Mouse (Mus musculus) adrenal gland (tissue): ENCODE data around the gene Timm44.

Experiments
- intact Hi-C: fragments of 180-260 bp; cut with DNase I; formaldehyde crosslinking; loops from one replicate; pipeline ENCODE4 v1.15.1; 2025

The Timm44 gene

DNA sequence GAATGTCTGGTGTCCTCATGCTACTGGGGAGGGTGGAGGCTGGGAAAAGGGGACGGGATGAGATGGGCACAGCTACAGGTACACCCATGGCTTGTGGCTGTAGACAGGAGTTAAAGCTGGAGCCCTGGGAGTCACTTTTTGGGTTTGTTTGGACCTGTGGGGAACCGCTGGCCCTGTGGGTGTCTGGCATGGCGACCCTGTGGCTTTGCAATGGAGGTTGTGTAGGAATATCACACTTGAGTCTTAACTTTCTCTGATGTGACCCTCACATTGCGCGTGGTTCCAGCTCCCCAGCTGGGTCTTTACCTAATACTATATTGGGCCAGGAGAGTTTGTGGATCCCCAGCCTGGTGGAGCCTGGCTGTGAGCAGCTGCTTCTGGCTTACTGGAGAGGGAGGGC, 30.7 kb downstream of the Timm44 start:
- intact Hi-C loops, result no loop called here

- intact Hi-C loops, result no loop called here
Observed at GRCm38 (mm10) chr8:4239193-4239890, 36.4 kb downstream of the Timm44 start.

DNA sequence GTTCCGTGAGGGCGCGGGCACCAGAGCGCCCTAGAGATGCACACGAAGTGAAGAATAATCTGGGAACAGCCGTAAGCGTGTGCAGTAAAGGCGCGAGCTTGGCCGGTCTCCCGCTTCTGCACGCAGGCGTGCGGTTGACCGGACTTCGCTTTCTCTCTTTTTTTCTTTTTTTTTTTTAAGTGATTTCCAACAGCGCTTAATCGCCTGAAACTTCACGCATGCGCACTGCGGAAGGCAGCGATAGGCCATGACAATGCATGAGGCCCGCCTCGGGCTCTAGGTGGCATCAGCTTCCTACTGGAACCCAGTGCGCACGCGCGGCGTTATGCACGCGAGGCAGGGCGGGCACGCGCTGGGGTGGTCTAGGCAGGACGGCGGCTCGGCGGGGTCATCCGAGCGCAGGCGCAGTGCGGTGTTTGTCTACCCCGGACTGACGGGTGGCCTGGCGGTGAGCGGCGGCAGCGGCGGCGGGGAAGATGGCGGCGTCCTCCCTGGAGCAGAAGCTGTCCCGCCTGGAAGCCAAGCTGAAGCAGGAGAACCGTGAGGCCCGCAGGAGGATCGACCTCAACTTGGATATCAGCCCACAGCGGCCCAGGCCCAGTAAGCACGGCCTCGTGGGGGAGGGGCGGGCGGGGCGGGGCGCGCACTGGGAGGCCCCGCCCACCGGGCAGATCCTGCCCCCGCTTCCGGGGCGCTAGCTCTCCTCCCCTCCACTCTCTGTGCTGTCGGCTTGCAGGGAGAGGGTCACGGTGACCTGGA, 37.1 kb downstream of the Timm44 start, which contains the start of the genes Map2k7 and Gm49320:
Map2k7 (plus strand) TSS at position 307 of the 759 bp plus-strand sequence.
Gm49320 (plus strand) TSS at position 432 of the 759 bp plus-strand sequence.
- intact Hi-C loops, result no loop called here

GRCm38 (mm10) chr8:4237814-4238433, 37.8 kb downstream of the Timm44 start:
- intact Hi-C loops, result no loop called here

- intact Hi-C loops, result no loop called here
Observed at GRCm38 (mm10) chr8:4230612-4231351, 44.9 kb downstream of the Timm44 start.

DNA sequence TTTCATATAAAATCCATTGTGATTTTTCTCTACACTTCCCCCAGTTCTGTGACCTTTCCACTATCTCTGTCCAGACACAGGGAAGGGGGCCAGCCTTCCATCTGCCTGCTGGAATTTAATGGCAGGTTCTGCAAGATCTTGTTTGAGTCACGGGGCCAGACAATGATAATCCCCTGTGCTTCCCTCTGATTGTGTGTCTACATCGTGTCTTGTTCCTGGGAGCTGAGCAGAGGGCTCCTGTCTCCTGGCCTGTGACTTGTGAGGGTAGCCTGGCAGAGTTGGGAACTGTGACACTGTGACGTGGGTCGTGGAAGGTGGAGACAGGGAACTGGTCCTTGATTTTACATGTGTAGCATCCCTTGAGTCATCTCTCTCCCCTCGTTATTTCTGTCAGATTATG, 45.9 kb downstream of the Timm44 start:
- intact Hi-C loops, result no loop called here

DNA sequence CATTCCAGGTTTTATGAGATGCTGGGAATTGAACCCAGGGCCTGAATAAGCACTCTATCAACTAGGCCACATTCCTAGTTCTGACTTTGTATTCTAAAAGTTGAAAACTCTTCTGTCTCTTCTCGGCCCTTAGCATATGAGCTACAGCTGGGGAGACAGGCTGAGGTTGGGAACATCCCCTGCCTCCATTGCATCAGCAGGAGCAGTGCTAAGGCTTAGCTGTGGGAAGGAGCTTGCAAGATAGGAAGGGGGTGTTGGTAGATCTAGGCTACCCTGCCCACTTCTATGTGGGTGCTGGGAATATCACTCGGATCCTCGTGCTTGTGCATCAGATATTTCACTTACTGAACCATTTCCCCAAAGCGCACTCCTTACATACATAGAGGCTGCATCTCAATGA, 47.8 kb downstream of the Timm44 start:
- intact Hi-C loops, result no loop called here

GRCm38 (mm10) chr8:4226739-4227347, 48.9 kb downstream of the Timm44 start, which contains the start of gene Lrrc8e:
TSS of gene Lrrc8e (plus strand) at chr8:4226827.
- intact Hi-C loops, result no loop called here

GRCm38 (mm10) chr8:4226323-4226722, 49.4 kb downstream of the Timm44 start:
- intact Hi-C loops, result no loop called here

- intact Hi-C loops, result no loop called here
Observed at GRCm38 (mm10) chr8:4222059-4222458, 53.7 kb downstream of the Timm44 start.

GRCm38 (mm10) chr8:4219617-4220016, 56.1 kb downstream of the Timm44 start:
- intact Hi-C loops, result no loop called here

- intact Hi-C loops, result no loop called here
Observed at GRCm38 (mm10) chr8:4216791-4217621, 58.7 kb downstream of the Timm44 start, which contains the start of gene Prr36. TSS of gene Prr36 (minus strand) at chr8:4217459.

DNA sequence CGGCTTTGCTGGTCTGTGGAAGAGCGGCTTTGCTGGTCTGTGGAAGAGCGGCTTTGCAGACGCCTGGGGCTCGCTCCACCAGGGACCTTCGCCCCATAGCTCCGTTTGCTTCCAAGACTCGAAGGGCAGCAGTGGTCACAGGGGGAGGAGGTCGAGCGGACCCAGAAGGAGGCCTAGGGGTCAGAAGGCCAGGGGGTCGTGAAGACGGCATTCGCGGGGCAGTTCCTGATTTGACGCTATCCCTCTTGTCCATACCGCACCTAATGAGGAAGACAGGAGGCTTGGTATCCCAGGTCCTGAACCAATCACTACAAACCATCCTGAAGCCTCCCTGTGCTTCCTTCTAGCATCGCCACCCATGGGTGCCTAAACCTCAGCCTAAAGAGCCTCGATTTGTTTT, 59.4 kb downstream of the Timm44 start:
- intact Hi-C loops, result no loop called here

- intact Hi-C loops, result no loop called here
Observed at GRCm38 (mm10) chr8:4214006-4214980, 61.4 kb downstream of the Timm44 start.

DNA sequence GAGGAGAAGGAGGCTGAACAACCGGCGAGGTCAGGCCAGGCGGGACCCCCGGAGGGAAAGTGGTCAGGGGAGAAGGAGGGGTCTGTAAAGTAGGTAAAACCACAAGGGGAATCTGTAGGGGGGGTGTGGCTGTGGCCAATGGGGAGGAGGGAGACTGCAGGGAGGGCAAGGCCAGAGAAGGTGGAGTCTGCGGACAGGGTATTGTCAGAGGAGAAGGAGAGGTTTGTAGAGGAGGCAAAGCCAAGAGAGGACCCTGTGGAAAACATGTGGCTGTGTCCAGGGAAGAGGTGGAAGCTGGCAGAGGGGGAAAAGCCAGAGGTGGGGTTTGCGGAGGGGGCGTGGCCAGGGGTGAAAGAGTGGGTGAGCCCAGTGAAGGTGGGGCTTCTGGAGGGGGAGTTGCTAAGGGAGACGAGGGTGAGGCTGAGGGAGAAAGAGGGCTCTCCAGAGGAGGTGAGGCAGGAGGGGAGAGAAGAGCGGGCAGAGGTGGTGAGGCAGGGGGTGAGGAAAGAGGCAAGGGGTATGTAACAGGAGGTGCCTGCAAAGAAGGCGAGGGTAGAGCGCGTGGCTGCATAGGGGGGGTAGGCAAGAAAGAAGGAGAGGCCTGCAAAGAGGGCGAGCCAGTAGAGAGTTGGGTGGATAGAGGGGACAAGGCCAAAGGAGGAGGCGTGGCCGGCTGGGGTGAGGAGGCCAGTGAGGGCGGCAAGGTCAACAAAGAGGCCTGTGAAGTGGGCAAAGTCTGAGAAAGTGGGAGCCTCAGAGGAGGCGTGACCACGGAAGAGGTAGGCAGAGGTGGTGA, 62.3 kb downstream of the Timm44 start:
- intact Hi-C loops, result no loop called here

DNA sequence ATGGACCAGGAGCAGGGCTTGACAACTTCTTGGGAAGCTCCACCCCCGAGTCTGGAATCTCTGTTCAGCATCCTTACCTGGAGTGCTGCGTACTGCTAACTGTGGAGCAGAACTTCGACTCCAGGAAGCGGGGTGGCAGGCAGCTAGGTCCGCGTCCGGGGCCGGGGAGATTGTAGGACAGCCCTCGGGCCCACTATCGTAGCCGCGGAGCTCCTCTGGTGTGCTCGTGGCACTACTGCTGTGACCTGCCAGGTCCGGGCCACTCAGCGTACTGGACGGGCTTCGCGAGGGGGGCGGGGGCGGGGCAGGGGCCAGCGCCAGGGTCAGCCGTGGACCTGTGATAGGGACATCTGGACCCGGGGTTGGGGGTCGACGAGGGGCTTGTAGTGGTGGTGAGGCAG, 62.9 kb downstream of the Timm44 start:
- intact Hi-C loops, result no loop called here

DNA sequence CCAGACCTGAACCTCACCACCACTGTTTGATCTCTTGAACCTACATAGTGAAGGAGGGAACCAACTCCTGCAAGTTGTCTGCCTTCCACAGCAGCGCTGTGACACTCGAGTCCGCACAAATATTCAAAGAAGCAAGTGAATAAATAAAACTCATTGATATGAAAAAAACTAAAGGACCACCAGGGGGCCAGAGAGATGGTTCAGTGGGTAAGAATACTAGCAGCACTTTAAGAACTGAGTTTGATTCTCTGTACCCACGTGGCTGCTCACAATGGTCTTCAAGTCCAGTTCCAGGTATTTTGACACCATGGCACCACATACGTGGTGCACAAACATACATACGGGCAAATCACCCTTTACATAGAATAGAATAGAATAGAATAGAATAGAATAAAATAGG, 64.6 kb downstream of the Timm44 start:
- intact Hi-C loops, result no loop called here
